Mouse (Mus musculus) WW6 (cell line): ENCODE measurements around the gene 9930104L06Rik.
"Not testable (repeated sequence)": the region's sequence is repeated elsewhere in the genome, so short reads cannot be mapped to it uniquely, and the experiment has no call there.

Experiments used
- DNase-seq: peaks from one replicate; pipeline ENCODE4 v3.0.0-alpha.2; 2013; ENCODE audit warnings: low read depth, low spot score

The 9930104L06Rik gene

GRCm38 (mm10) chr4:124936613-124937471 lies at the start of gene 9930104L06Rik:
Gene 9930104L06Rik (plus strand): TSS chr4:124937048.
- DNase-seq: peak; percentile 89

- no peak for DNase-seq
These were observed 48.1 kb upstream of the 9930104L06Rik start for GRCm38 (mm10) chr4:124888702-124889101.

GRCm38 (mm10) chr4:124889935-124890334 lies 46.9 kb upstream of the 9930104L06Rik start:
- no peak for DNase-seq

GRCm38 (mm10) chr4:124890831-124891230 lies 46.0 kb upstream of the 9930104L06Rik start:
- no peak for DNase-seq

- no peak for DNase-seq
These were observed 43.1 kb upstream of the 9930104L06Rik start for GRCm38 (mm10) chr4:124893769-124894168.

- no peak for DNase-seq
These were observed 42.1 kb upstream of the 9930104L06Rik start for GRCm38 (mm10) chr4:124894508-124895428.

GRCm38 (mm10) chr4:124898428-124898827 lies 38.4 kb upstream of the 9930104L06Rik start:
- DNase-seq: no peak

- DNase-seq: no peak
These were observed 36.9 kb upstream of the 9930104L06Rik start for GRCm38 (mm10) chr4:124899906-124900305.

- DNase-seq: no peak
These were observed 31.4 kb upstream of the 9930104L06Rik start for GRCm38 (mm10) chr4:124905417-124905816.

GRCm38 (mm10) chr4:124905971-124906822 lies 30.7 kb upstream of the 9930104L06Rik start:
- DNase-seq: peak; percentile 74

GRCm38 (mm10) chr4:124928102-124928501 lies 8.7 kb upstream of the 9930104L06Rik start:
- DNase-seq: no peak

GRCm38 (mm10) chr4:124939211-124939610 lies 2.4 kb downstream of the 9930104L06Rik start, which contains the start of gene Cdca8:
Gene Cdca8 (minus strand): TSS chr4:124939311.
- not testable (repeated sequence) for DNase-seq

- peak; percentile 20 for DNase-seq
These were observed 6.2 kb downstream of the 9930104L06Rik start for GRCm38 (mm10) chr4:124943022-124943421.

GRCm38 (mm10) chr4:124943781-124944180 lies 6.9 kb downstream of the 9930104L06Rik start:
- no peak for DNase-seq

- DNase-seq: no peak
These were observed 8.1 kb downstream of the 9930104L06Rik start for GRCm38 (mm10) chr4:124944961-124945360.

- DNase-seq: no peak
These were observed 12.6 kb downstream of the 9930104L06Rik start for GRCm38 (mm10) chr4:124949488-124949887.

GRCm38 (mm10) chr4:124950181-124951035 lies 13.6 kb downstream of the 9930104L06Rik start:
- DNase-seq: no peak

- no peak for DNase-seq
These were observed 14.2 kb downstream of the 9930104L06Rik start for GRCm38 (mm10) chr4:124951036-124951433.

GRCm38 (mm10) chr4:124953546-124953945 lies 16.7 kb downstream of the 9930104L06Rik start:
- DNase-seq: no peak

- no peak for DNase-seq
These were observed 20.4 kb downstream of the 9930104L06Rik start for GRCm38 (mm10) chr4:124957284-124957683.
